Mouse (Mus musculus) cerebellum, postnatal 10 days (tissue): ENCODE measurements around the gene Vdac1.

Experiments
- DNase-seq, 2 experiments: peaks; one replicate each; pipeline ENCODE4 v3.0.0; 2021; ENCODE audit warnings: mixed read lengths in 2 of 2

The Vdac1 gene

DNA sequence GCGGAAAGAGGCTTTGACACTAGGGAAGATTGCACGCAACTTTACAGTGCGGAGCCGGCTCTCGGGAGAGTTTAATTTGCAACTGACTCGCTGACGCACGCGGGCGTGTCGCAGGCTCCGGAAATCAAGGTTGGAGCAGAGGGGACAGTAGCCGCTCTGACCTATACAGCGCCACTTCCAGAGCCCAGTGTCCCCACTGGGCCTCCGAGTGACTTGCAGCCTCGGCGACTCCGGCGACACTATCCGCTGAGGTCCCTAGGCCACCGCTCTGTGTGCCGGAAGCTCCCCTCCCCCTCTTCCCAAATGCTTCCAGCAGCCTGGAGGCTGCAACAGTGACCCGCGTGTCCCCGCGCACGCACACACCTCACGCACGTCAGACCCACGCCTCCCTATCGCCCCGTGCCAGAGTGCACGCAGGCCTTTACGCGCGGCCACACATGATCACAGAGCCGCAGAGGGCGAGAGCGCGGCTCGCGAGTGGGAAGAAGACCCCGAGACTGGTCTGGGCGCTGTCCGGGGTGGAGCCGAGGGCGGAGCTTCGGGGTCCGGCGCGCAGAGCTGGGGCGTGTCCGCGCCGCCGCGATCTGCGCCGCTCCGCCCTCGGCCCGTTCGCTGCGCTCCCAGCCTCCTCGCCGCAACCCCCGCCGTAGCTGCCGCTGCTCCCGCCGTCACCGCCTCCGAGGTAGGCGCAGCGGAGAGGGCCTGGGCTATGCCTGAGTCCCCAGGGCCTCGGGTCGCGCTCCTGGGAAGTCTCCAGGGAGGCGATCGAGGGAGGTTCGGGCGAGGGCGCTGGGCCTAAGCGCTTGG lies at the start of gene Vdac1:
TSS of gene Vdac1 (plus strand) at position 390 of the 807 bp plus-strand sequence.
- peak; percentile 93 to 95 for DNase-seq

DNA sequence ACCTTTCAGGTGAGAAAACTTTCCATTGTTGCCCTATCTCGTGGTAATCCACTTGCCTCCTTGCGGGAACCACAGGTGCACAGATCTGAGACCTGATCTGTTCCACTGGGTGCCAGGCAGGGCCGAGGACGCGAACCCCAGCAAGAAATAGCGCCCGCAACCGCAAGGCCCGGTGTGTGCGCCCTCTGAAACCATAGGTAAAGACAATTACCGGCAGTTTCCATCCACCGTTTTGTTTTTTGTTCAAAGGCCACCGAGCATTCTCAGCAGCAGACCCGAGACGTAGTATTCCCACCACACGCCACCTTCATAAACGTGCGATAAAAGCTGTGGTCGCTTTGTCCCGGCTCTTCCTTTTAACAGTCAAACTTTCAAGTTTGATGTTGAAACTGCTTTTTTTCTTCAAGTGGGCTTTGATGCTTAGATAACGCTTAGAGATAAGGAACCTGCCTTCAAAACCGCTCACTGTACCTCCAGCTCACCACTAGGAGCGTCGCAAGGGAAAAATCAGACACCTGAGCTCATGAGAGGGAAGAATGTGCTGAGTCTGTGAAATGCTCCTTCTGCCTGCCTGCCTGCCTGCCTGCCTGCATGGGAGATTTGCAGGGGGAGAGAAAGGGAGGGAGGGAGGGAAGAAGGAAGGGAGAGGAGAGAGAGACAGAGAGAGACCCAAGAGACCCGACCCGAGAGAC lies 46.4 kb upstream of the Vdac1 start:
- DNase-seq, result no peak

DNA sequence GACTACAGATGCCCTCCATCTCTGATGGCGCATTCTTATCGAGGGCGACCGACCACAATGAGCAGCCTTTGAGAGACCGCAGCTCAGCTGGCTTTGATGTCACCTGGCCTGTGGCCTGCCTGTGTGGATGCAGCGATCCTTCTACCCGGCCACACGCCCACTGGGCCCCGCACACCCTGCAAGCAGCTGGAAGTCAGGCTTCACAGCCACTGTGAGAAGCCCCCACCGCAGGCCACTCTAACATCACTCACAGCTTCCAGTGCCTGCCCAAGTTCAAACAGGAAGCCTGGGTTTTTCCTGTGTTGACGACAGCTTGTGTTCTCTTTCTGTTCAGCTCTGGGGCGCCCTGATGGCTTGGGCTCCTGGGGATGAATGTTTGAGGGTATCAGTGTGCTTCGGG lies 42.2 kb upstream of the Vdac1 start:
- DNase-seq, result no peak

DNA sequence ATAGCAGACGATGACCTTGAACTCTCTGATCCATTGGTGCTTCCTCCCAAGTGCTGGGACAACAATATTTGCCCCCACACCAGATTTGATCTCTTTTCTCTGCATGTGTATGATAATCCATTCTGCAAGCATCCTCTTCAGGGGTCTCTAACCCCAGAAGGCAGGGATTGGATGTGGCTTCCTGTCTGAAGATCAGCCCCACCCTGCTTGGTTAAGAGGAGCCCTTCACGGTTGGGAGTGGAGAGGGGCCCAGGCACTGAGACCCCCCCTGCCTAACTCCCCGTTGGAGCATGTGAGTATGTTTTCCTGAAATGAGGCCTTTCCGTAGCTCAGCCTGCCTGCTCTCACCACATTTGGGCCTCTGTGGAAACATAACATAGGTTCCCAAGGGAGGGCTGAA lies 41.0 kb upstream of the Vdac1 start:
- no peak for DNase-seq

DNA sequence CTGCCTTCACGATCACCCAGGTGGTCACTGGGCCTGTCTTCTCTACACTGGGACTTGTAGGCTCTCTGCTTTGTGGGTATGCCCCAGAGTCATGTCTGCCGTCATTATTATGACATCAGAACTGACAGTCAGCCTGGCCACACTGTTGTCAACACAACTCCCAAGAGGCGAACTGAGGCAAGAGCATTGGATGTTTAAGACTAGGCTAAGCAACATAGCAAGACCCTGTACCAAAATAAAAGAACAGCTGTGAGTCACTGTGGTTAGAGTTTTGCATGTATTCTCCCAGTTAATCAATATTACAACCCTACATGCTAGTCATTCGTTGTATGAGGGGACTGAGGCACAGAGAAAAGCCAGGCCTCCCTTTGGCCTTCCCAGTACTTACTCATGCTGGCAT lies 40.1 kb upstream of the Vdac1 start:
- DNase-seq, result no peak

DNA sequence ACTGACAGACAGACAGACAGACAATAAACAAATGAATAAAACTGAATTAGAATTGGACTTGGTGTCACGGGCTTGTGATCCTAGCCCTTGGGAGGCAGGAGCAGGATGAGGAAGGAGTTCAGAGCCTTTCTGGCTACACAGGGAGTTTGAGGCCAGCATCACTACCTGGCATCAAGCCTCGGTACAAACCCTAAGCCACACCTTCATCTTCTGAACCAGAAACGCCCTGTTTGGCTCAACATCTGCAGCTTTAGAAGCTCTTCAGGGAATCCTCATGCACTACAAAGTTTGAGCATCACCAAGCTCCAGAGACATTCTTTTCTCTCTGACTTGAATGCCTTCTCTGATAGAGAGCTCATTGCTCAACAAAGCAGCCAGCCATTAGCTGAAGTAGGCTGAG lies 39.1 kb upstream of the Vdac1 start:
- DNase-seq, result no peak

DNA sequence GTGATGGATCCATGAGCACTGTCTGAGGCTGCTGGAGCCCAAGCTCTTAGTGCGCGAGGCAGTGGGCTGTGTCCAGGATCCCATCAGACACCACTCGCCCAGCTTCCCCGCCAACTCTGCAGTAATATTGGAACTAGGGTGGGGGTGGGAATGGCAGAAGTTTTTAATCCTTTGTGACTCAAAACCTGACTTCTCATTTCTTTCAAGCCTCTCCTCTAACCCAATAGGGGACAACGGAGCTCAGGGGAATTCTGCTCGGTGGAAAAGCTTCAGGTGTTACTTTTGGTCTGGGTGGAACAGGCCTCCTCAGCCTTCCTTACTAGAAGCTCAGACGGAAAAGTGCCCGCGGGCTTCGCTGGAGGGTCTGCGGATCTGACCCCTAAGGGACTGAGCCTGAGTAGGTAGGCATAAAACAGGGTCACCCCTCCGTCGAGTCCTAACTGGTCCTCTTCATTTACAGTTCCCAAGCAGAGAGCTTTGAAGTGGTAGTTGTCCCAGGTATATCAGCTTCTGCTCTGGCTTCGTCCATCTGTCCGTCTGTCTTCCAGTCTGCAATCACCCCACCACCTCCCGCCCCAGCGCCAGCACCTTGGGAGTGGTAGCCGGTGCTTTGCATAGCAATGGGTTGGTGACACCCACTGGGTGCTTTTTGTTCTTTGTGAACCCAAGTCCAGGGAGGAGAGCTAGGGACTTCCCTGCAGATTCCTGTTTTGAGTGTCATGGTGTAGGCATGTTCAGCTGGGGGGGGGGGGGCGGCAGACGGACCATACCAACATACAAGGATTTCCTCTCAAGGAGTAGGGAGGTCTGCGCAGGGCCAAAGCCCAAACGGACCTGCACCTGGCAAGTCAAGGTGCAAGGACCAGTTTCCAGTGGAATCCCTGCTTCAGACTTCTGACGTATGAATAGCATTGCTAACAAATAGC lies 36.0 kb upstream of the Vdac1 start:
- no peak for DNase-seq

DNA sequence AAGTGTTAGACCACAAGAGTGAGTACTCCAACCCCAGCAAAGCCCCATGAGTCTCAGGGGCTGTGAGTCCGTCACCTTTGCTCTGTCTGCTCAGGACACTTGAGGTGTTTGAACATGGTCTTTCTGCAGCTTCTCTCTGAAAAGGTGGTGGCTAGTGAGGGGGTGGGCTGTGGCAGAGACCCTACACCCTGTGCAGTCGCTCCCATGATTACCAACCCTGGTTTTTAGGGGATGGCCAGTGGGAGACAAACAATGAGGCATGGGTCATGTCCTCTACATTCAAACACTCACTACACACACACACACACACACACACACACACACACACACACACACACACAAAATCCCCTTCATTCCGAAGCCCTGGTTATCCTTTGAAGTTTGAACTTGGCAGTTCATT lies 33.3 kb upstream of the Vdac1 start:
- DNase-seq, result no peak

DNA sequence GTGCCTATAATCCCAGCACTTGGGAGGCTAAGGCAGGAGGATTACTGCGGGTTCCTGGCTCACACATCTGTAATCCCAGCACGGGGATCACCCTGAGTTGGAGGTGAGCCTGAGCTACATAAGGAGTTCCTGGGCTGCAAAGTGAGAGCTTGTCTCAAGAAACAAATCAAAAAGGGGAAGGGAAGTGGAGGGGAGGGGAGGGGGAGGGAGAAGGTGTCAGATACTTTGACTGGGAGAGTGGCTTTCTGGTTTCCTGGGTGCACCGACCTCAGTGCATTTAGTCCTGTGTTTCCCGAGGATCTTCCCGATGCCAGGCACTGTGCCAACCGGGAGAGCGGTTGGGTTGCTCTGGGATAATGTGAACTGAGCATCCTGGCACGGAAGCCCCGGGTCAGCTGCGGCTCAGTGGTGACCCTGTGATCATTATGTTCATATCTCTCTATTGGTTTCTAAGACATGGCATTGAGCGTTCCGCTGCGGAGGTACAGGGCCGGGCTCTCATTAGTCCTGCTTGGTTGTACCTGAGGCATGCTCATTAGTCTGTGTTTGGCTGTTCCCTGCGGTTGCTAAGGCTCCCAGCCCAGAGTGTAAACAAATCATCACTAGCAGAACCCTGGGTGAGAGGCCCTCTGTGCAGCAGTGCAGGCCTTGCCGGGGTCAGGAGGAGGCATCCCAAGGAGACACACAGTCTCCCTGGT lies 28.1 kb upstream of the Vdac1 start:
- DNase-seq, result peak; percentile 84 to 89

DNA sequence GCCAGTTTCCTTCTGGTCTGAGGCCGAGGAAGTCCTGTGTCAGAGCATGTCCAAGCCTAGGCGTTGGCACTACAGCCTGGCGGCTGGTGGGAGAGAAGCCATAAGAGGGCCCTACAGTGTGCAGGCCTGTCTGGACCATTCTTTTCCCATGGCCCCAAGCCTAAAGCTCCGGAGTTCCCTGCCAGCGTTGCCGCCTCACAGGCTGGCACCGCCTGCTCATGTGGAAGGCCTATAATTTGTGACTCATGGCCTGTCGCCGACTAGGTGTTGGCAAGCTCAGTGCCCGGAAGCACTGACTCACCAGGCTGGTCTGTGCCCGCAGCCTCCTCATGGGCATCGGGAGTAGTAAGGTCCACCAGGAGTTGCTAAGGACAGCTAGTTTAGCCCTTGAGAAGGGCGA lies 27.0 kb upstream of the Vdac1 start:
- DNase-seq, result peak; percentile 95 to 97

DNA sequence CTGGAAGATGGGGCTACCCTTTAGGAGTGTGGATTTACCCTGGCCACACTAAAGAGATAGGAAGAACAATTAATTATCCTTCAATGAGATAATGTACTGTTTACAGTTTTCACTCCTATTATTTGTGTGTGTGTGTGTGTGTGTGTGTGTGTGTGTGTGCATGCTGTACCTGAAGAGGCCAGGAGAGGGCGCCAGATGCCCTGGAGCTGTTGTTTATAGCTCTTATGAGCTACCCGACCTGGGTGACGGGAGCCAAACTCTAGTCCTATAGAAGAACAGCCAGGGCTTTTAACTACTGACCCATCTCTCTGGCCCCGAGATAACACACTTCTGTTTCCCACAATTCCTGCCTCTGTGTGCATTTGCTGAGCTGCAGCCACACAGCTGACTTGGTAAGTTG lies 25.4 kb upstream of the Vdac1 start:
- DNase-seq, result no peak

DNA sequence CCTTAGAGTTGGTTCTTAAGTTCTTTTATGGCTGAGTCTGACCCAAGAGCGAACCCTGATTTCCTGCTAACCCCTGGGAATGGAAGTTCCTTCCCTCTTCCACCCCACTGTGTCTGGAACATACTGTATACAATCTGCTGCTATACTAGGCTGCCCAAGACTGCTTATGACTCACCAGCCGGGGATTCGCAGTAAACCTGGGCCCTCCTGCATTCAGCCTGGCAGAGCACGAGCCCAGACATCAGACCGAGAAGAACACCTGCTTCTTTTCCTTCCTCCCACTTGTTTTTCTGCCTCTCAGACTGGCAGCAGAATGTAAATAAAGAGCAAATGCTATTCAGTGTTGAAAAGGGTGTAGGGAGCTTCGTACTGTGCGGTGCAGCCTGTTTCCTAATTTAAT lies 24.7 kb upstream of the Vdac1 start:
- DNase-seq, result peak; percentile 46 to 59

DNA sequence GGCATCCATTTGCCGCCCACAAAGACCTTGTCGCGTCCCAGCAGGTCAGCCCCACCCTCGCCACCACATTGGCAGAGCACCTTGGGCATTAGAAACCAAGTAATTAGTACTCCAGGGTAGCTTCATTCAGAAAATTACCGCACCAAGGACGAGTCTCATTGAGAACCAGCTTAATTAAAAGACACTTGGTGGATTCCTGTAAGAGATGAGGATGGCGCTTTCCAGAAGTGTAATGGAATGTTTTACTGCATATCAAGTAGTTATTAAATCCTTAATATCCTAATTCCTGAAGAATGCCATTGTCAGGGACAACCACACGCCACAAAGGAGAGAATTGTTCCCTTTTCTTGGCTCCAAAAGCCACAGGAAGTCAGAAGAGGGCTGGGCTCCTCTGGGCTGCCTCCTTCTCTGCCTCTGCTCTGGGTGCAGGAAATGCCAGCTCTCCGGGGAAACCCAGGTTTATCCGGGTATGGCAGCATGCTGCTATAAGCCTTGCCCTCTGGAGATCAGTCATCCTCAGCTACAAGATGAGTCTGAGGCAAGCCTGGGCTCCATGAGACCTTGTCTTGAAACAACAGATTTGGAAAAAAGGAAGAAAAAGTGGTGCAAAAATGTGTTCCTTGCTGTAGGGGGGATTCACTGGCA lies 22.9 kb upstream of the Vdac1 start:
- no peak for DNase-seq

DNA sequence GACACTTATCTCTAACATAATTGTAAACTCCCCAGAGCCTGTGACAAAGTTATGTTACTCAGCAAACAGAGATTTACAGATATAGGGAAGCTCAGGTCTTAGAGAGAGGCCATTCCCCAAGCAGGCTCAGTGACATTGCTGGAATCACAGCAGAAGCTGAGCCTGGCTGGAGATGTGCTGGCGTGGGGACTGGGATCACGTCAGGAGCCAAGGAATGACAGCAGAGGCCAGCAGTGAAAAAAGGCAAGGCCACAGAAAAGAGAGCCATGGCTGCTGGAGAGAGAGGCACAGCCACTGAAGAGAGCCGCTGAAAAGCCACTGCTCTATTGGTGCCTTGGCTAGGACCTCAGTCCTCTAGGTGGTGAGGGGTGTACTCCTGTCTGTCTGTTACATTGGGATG lies 22.3 kb upstream of the Vdac1 start:
- peak in 1 of 2 experiments; percentile 42 for DNase-seq

DNA sequence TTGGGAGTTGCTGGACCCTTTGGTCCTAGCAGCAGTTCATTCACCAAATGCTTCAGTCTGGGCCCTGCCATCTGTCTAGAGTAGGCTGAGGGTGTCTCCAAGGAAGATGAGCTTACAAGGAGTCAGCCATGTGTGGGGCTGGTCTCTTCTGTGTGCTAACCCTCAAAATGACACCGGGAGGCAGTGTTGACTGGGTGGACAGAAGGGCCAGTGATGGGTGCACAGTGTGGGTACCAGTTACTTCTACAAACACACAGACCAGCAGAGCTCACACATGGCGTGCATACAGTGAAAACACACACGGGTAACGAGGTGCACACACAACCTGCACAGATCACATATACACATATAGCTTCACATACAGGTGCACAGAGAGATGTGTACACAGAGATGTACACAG lies 21.6 kb upstream of the Vdac1 start:
- no peak for DNase-seq

DNA sequence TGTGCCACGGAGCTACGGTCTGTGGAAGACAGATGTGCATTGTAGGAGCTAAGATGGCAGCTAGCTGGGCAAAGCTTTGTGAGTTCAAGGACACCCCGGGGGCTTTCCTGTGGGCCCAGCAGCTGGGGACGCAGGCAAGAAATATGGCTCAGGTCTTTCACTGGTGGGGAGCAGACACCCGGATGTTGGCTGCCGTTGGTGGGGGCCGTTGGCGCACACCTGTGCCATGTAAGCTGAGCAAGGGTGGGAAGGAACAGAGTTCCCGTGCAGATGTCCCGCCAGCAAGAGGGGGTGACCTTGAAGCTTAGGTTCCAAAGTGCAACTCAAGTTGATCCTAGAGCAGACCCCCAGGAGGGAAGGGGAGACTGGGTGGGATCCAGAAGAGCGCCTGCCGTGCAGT lies 21.1 kb upstream of the Vdac1 start:
- no peak for DNase-seq

DNA sequence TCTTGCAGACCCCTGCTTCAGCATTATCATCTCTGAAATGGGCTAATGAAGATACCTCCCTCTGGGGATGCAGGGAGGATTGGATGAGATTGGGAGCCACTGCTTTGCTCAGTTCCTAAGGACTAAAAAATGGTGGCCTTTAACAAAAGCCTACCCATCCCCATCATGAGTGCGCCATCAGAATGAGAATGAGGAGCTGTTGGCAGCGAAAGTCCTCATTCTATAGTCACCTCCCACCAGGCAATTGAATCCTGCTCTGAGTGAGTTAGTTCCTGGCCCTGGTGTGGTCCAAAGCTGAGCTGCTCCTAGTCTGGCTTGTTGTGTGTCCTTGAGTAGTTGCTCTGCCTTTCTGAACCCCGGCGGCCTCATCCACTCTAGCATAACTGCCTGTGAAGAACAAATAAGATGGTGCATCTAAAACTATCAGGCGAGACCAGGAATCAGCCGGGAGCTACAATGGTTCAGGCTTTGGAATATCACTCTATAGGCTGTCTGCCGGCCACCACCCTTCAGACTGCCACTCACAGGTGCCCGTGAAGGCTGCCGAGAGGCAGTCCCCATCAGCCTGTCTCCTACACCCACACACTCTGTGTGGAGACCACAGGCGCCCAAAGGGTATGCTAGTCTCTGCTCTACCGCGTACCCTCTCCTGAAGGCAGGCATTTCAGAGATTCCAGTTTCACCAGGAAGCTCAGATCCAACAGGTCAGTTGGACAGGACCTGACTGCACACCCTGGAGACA lies 20.4 kb upstream of the Vdac1 start:
- no peak for DNase-seq

DNA sequence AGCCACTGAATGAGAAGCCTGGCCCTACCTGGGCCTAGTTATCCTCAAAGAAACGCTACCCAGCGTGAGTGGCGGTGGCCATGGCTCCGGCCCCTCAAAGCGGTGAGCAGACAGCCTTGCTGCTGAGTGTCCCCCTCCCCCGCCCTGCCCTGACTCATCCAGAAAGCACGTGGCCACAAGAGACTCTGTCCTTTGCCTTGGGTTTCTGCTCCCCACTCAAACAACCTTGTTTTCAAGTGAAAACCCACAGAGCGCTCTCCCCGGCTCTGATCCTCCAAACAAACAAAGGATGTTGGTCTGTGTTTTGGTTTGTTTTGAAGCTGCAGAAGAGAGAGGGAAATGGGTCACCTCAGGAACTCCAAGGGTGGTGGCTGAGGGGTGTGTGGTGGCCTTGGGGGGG lies 19.7 kb upstream of the Vdac1 start:
- DNase-seq, result no peak

DNA sequence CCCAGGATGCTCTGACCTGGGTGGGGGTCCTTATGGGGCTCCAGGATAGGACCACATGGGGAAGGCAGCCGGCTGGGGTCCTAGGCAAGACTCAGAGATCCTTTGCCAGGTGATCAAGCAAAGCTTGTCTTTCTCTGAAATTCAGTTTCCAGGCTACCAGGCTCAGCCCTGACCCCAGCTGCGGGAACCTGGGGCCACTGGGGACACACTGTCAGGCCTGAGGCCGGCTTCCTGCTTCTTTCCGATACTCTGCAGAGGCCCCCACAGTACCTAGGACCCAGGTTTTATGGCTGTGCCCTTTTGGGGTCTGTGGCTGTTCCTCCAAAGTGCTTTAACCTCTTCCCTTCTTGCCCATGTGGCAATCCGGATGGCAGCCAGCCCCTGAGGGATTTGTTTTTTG lies 19.2 kb upstream of the Vdac1 start:
- no peak for DNase-seq

DNA sequence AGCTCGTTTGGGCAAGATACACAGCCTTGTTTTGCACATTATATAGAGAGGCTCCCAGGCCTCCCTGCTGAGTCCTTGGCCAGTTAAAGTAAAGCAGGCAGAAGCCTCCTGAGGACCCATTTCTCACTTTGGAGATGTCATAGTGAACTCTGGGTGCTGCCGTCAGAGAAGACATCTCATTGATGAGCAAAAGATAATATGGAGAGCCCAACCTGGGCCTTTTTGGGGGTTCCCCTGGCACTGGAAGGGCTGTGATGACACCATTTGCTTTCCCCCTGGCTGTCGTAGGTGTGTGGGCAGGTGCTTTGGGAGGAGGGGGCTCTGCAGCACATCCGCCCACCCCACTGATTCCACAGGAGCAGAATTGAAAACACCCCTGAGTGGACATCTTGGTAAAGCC lies 18.4 kb upstream of the Vdac1 start:
- no peak for DNase-seq

DNA sequence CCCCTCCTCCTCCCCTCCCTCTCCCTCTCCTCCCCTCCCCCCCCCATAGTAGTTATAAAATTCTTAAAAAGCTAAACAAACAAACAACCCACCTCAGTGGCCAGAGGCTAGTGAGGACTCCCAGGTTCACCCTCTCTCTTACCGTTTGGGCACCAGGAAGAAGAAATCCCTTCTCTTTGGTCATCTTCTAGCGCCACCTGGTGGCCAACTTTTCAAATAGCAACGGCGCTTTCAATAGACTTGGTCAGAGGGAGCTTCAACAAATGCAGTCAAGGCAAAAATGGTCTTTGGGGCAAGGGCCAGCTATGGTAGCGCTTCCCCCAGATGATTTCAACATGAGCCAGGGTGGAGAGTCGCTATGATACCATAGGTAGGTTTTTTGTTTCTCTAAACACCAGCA lies 17.5 kb upstream of the Vdac1 start:
- peak; percentile 92 to 93 for DNase-seq
